Mouse (Mus musculus) neural tube, embryonic 10.5 days (tissue): Measurements from ENCODE around the gene Tbc1d4.

Source experiments
- DNase-seq: peaks from one replicate; pipeline ENCODE4 v3.0.0-alpha.2; 2017; ENCODE audit warnings: low spot score; ENCODE audit errors: extremely low spot score

Gene Tbc1d4

DNA sequence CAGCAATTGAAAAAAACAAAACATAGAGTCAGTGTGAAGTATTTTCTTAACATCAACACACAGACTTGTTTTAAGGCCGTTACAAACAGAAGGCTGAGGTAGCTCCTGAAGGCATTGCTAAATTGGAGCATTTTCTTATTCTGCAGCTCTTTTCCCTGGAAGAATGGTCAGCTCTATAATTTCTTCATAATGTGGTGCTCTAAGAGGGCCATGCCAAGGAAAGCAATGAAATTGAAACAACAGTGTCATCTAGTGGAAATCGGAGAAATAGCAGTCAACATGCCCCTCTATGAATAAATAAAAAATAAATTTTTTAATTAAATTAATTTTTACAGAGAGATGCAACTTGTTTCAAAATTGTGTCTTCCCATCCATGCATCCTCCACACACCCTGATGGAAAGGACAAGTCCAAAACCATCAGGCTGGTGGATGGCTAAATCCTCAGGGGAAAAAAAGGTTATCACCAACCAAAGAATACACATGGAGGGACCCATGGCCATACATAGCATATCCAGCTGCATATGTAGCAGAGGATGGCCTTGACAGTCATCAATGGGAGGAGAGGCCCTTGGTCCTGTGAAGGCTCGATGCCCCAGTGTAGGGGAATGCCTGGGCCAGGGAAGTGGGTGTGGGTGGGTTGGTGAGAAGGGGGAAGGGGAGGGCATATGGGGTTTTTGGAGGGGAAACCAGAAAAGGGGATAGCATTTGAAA is 180.0 kb downstream of the Tbc1d4 start:
- no peak for DNase-seq

GRCm38 (mm10) chr14:101417679-101418078 is 191.3 kb downstream of the Tbc1d4 start:
- no peak for DNase-seq
